Mouse (Mus musculus) right cerebral cortex, adult 2 months (tissue): ENCODE measurements at regions not wholly inside any gene's neighbourhood (a gene's known extent, or its start where the extent isn't known, plus 50 kb on each side); places are given as distances from the start of the nearest gene placed in this dataset.

ENCODE experiments used
- DNase-seq, 2 experiments: peaks; one replicate each; pipeline ENCODE4 v3.0.0; 2021 to 2022; ENCODE audit warnings: low spot score in 2 of 2

GRCm38 (mm10) chr16:86808644-86809324 is 545.2 kb upstream of the N6amt1 start:
- DNase-seq: no peak

GRCm38 (mm10) chr16:86806374-86806773 is 547.6 kb upstream of the N6amt1 start:
- no peak for DNase-seq

GRCm38 (mm10) chr16:86776086-86776485 is 577.9 kb upstream of the N6amt1 start:
- no peak for DNase-seq

DNA sequence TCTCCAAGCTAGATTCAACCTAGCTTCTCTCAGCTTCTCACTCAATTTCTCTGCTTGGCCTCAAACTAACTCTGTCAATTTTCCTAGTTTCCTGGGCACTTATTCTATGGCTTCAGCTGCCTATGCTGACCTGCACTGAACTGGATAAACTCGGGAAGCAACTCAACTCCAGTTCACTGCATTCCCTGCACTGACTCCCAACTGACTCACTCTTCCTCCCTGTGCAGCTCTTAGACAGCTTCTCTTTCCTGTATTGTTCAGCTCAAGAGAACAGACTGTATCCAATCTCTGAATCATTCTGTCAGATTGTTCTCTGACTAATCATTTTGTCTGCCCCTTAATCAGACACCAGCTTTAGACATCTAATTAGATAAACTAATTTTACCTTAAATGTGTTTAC is 581.4 kb upstream of the N6amt1 start:
- DNase-seq: no peak

DNA sequence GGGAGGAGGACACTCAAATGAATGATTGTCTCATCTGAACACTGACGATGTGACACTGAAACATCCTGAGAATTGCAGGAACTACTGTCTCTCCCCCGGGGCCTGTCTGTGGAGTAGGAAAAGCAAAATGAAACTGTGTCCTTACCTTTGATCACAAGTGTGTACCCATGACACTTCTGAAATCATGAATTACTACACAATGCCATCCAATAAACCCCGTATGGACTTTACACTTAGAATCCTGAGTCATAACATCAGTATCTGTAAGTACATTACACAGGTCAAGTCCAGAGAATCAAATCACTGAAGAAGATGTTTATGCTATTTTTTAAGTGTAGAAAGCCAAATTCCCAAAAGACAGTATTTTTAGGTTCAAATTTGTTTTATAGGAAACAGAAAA is 585.1 kb upstream of the N6amt1 start:
- DNase-seq: no peak

GRCm38 (mm10) chr16:86768355-86768754 is 585.6 kb upstream of the N6amt1 start:
- DNase-seq: no peak

- DNase-seq: no peak
Measured at GRCm38 (mm10) chr16:86765974-86766373, 588.0 kb upstream of the N6amt1 start.

DNA sequence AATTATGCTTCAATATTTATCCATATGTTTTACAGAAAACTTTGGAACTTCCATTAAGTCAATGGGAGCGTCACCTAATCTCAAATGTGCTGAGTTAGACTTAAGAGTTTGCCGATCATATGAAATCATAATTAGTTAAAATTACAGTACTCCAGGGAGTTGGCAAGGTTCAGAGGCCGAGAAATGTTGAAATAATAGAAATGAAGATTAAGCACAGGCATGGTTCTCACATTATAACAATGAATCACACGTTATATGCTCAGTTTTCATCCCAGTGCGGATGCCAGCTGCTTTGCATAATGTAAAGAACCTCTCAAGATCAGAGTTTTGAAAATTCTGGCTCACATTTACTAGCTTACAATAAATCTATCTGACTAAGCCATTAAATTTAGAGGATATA is 612.7 kb upstream of the N6amt1 start:
- peak in 1 of 2 experiments; percentile 3 for DNase-seq

- no peak for DNase-seq
Measured at GRCm38 (mm10) chr16:86718982-86719771, 634.8 kb upstream of the N6amt1 start.

DNA sequence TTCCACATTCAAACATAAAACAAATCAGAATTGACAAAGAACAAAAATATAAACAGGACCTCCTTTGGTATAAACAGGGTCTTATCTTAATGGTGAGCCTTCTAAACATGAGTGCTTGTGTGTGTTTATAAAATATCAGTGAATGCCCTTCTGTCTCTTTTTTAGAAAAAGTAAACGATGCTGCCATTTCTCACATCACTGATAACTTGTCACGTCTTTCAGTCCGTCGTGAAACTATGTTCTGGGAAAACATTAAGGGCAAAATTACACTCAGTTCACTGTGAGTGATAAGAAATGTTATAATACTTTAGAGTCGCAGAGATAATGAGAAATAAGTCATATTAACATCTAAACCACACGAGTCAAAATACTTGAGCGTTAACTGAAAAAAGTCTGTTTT is 635.6 kb upstream of the N6amt1 start:
- no peak for DNase-seq

- no peak for DNase-seq
Measured at GRCm38 (mm10) chr16:86701700-86702099, 652.3 kb upstream of the N6amt1 start.

DNA sequence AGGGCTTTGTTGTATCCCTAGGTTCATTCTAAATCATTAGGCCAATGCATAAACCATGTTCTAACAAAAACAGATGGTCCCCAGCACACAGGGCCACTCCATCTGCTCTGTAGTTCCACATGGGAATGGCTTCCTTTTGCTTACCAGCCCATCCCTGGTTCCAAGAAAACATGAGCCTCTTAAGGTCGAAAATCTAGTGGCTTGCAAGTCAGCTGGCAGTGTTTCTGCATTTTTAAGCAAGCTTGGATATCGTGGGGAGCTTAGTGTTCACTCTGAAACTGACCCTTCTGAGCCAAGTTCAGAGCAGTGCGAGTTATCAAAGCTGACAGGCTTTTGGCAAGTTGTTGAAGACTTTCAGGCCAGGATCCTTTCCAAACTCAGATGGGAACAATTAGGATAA is 659.5 kb upstream of the N6amt1 start:
- DNase-seq: no peak

DNA sequence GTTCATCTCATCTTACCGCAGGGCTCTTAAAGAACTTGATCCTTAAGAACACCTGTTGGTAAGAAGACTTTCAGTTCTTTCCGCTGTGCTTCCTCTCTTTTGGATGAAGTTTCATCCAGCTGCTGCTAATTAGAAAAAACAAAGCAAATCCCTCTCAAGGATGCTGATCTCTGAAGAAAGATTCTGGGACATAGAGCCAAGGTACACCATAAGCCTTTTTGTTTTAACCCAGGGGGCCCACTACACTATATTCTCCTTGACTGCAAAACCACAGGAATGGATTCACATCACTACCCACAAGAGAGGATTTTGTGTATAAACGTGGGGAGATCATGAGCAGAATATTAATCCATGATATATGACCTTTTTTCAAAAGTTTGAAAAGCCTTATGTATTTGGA is 694.8 kb upstream of the N6amt1 start:
- DNase-seq: no peak

DNA sequence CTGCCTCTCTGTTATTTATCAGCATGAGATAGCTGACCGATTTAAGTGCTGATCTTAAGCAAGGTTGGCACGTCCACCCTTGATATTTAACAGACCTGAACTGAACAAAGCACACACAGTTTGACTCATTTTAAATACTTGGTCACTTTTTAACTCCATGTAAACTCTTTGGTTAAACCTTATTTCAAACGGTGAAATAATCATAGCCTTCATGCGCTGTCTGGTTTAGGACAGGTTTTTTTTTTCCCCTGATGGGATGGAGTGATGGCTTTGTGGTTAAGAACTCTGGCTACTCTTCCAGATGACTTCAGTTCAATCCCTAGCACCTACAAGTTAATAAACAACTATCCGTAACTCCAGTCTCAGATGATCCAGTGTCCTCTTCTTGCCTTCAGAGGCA is 706.7 kb upstream of the N6amt1 start:
- no peak for DNase-seq

DNA sequence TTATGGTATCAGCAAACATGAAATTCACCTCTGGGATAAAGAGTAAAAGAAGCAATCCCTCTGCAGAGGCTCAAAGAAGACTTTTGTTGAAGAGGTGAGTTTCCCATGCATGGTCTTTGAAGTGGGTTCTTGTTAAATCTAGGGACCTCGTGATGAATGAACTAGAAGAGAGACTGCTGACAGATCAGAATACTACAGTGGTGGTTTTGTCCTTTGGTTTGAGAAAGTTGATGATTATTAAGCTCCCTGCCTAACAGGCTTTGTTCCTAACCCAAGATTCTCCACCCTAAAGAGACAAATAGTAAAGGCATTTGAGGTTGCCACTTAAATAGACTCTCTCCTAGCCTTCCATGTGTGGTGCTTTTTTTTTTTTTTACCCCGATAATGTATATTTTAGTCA is 707.2 kb upstream of the N6amt1 start:
- no peak for DNase-seq

DNA sequence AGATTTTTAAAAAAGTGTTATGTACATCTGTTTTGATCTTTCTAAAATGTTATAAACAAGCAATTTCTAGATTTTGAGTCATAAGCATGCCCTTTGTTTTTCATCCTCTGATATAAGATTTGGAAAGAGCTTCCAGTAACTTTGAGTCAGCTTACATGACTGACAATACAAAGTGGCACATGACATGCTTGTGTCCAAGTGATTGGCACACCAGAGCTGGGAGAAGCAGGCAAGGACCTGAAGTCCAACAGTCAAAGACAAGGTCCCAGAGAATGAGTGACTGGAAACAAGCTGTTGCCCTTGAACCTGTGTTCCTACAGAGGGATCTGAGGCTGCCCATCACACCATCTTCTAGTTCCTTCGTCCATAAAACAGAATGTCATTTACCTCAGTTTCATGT is 708.5 kb upstream of the N6amt1 start:
- no peak for DNase-seq

DNA sequence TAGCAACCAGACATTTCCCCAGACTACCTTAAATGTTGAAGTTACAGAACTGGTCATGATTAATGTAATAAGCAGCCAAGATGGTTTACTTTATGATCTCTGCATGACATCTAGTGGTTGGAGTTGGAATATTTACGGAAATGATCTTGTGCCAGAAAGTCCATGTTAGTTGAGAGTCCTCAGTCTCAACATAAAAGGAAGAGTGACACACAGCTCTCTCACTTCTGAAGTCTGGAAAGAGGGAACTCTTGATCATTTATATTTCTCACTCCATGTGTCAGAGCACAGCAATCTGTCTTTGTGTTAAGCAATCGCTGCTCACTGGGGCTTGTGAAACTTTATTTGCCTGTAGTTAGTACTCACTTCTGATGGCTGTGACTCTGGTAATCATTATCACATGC is 709.1 kb upstream of the N6amt1 start:
- peak; percentile 14 to 48 for DNase-seq

DNA sequence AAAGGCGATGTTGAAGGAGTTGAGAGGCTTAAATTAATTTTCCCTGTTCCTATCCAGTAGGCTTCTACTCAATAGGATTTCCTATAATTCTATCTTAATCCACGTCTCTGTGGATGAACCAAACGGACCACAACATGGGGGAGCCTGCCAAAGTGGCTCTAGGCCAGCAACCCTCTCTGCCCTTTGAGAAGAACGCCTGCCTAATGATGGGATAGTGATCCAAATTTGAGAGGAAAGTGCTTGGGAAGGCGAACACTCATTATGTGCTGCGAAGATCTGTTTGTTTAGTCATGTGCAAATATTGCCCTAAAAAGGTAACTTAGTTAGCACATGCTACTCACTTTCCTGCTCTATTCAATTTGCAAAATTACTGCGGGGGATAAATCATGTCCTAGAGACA is 702.5 kb upstream of the Adamts5 start:
- no peak for DNase-seq

GRCm38 (mm10) chr16:86594992-86595391 is 693.4 kb upstream of the Adamts5 start:
- no peak for DNase-seq

DNA sequence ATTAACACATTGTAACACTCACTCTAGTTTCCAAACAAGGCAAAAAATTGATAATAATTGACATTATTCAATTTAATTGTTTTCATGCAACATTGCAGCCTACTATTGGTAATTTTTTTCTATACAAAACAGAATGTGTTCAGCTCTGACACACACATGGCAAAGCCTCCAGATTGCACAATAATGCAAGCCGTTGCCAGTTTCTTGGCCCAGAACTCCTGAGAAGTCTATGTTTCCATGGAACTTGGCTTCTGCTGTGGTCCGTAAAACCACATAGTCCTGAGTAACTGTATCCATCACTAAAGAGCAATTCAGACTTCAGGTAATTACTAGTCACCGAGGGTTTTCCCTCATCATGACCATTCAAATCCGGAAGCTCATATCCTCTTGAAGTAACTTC is 684.4 kb upstream of the Adamts5 start:
- no peak for DNase-seq

- no peak for DNase-seq
Measured at GRCm38 (mm10) chr16:86578281-86578680, 676.7 kb upstream of the Adamts5 start.

- no peak for DNase-seq
Measured at GRCm38 (mm10) chr16:86547465-86548043, 645.9 kb upstream of the Adamts5 start.

GRCm38 (mm10) chr16:86546905-86547304 is 645.3 kb upstream of the Adamts5 start:
- DNase-seq: no peak
